Mouse (Mus musculus) kidney, postnatal 0 days (tissue): ENCODE results near the gene Cdc14a. TPM values are rescaled to one million over a fixed set of nuclear protein-coding genes. Genes with fewer than 3 reads are reported as not detected.

Experiments used
- ATAC-seq: fragments of 200-750 bp; cut with Nextera tagmentation; replicated peaks from 2 replicates; pipeline ENCODE4 v1.8.0; 2017; ENCODE audit warnings: low read depth, moderate number of reproducible peaks, moderate TSS enrichment, moderate library complexity; ENCODE audit not compliant: low FRiP score
- DNase-seq: peaks from one replicate; pipeline ENCODE4 v3.0.0-alpha.2; 2016; ENCODE audit warnings: low spot score
- H3K27ac ChIP-seq: fragments of 300-500 bp; sonication (generic); 2 replicates; pipeline ENCODE4 v1.5.1; 2014; ENCODE audit warnings: mild to moderate bottlenecking
- H3K27me3 ChIP-seq: fragments of 300-500 bp; sonication (generic); 2 replicates; pipeline ENCODE4 v1.6.1; 2014; ENCODE audit warnings: low read length, mixed read lengths; ENCODE audit not compliant: insufficient read depth
- H3K36me3 ChIP-seq: fragments of 300-500 bp; sonication (generic); 2 replicates; pipeline ENCODE4 v1.6.1; 2014; ENCODE audit warnings: low read length, mixed read lengths; ENCODE audit not compliant: insufficient read depth
- H3K4me1 ChIP-seq: fragments of 300-500 bp; sonication (generic); replicated peaks from 2 replicates; pipeline ENCODE4 v1.6.1; 2014; ENCODE audit warnings: antibody characterized with exemption, low read length, mixed read lengths; ENCODE audit not compliant: insufficient read depth
- H3K4me2 ChIP-seq: fragments of 300-500 bp; sonication (generic); 2 replicates; pipeline ENCODE4 v1.6.1; 2014; ENCODE audit warnings: mild to moderate bottlenecking, low read length, moderate library complexity, mixed read lengths
- H3K4me3 ChIP-seq: fragments of 300-500 bp; sonication (generic); replicated peaks from 2 replicates; pipeline ENCODE4 v1.5.1; 2014; ENCODE audit warnings: low read depth, low read length
- H3K9ac ChIP-seq: fragments of 300-500 bp; sonication (generic); 2 replicates; pipeline ENCODE4 v1.6.1; 2014; ENCODE audit warnings: low read depth, low read length
- H3K9me3 ChIP-seq: fragments of 300-500 bp; sonication (generic); replicated peaks from 2 replicates; pipeline ENCODE4 v1.6.1; 2016; ENCODE audit warnings: low read length, inconsistent platforms, mixed read lengths
- CTCF ChIP-seq: IDR thresholded peaks from 2 replicates; pipeline ENCODE4 v1.5.1; 2016; ENCODE audit warnings: antibody characterized with exemption, low read depth, mild to moderate bottlenecking, moderate library complexity
- WGBS: fragments of 180-500 bp; shearing (Covaris S2); extraction: QIAGEN DNeasy Blood & Tissue Kit; methylation state at CpG from one replicate; pipeline ENCODE4 v1.1.7; 2014; 5-methylcytosine and 5-hydroxymethylcytosine counted together
- polyA plus RNA-seq: library from polyadenylated mRNA; unstranded; fragments of >200 nt; fragmentation: Nextera tagmentation; extraction: Ambion mirVana; gene quantifications from 2 replicates; pipeline ENCODE4 v1.2.1, GENCODE M21; 2015

Gene Cdc14a
- polyA plus RNA-seq, 1 experiment from 2014 or later, result 12.9 TPM

DNA sequence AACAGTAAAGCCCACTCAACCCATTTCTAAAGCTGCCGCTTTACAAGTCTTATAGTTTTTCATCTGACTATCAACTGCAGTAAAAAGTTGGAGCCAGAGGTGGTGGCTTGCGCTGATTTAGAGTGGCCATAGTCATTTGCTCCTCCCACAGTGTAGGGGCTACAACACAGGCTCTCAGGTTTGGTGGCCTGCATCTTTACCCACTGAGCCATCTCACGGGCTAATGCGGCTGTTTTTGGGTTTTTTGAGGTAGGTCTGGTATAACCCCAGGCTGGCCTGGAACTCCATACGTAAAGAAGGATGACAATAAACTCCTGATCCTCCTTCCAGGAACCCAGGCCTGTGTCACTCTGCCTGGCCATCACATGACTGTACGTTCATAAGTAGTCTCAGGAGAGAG is 2.1 kb upstream of the Cdc14a start:
- 95% methylated on average over 6 of the region's 6 CpGs for WGBS
- Histone ChIP-seq H3K27ac (no peak overlapping the region), H3K9ac (no peak overlapping the region), H3K9me3 (no peaks in the 10 kb centered on the region), H3K4me3 (no peak overlapping the region), H3K4me1 (0 out of 2 replicates have a peak, but pooled peaks cover 6% of the 10 kb centered on the region), H3K27me3 (no peaks in the 10 kb centered on the region), H3K4me2 (no peak overlapping the region), H3K36me3 (no peaks in the 10 kb centered on the region)
- no peak for ATAC-seq
- TF ChIP-seq CTCF, result no peak
- DNase-seq, result no peak

DNA sequence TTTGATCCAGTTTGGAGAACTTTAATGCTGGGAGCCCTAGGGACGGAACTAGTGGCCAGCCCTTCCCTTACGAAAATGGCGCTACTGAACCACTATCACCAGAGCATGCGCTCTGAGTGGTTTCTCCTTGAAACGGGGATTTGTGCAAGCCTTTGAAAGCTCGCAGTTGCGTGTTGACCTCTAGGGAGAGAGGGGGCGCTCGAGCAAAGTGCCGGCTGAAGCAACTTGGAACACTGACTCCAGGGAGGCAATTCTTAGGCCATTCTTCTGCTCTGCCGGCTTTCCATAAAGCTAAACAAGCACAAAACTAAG is 1.1 kb upstream of the Cdc14a start:
- Histone ChIP-seq H3K36me3 (no peaks in the 10 kb centered on the region), H3K27me3 (no peaks in the 10 kb centered on the region), H3K4me1 (0 out of 2 replicates have a peak, but pooled peaks cover 6% of the 10 kb centered on the region), H3K4me2 (peak overlapping the region; percentile 97), H3K27ac (peak overlapping the region; percentile 93), H3K4me3 (peak overlapping the region; percentile 85), H3K9me3 (no peaks in the 10 kb centered on the region), H3K9ac (peak overlapping the region; percentile 80)
- ATAC-seq, result peak; percentile 67
- peak; percentile 79 for TF ChIP-seq CTCF
- WGBS, result under 1% methylated on average over 11 of the region's 11 CpGs
- peak; percentile 97 for DNase-seq

DNA sequence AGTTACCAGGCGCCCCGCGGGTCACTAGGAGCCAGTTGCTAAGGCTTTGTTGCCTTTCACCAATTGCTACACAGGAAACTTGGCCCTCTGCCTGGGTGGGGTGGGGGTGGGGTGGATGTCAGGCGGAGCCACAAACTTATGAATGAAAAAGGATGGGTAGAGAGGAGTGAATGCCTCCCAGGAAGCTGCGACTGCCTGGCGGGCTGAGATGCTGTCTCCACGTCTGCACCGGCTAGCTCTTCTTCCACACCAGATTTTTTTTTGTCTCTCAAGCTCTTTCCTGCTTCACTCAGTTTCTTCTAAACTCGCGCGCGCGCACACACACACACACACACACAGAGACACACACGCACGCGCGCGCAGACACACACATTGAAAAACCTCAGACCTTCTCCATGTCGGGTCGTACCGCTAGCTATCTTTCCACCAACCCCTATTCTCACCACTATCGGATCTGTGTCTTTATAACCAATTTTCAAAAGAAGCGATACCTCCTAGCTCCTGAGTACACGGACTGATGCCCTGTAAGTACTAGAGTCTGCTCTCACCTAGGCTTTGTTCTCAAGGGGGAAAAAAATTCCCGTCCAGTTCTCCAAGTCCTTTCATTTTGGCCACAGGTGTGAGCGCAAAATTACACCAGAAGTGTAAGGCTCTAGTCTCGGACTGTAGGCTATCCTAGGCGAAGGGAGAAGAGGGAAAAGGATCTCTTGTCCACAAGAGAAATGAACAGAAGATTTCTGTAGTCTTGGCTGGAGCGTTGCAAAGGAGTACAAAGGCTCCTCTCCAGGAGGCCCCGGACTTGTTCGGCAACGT is 534 bp upstream of the Cdc14a start:
- Histone ChIP-seq H3K36me3 (no peaks in the 10 kb centered on the region), H3K27ac (peak overlapping the region; percentile 93), H3K9me3 (no peaks in the 10 kb centered on the region), H3K4me2 (peak overlapping the region; percentile 97), H3K4me3 (peak overlapping the region; percentile 85), H3K27me3 (no peaks in the 10 kb centered on the region), H3K9ac (peak overlapping the region; percentile 80), H3K4me1 (peaks cover 6% of the 10 kb centered on the region; the same call in 1 of the 2 replicates)
- under 1% methylated on average over 32 of the region's 32 CpGs for WGBS
- no peak for TF ChIP-seq CTCF
- ATAC-seq (no peak), DNase-seq (no peak)

DNA sequence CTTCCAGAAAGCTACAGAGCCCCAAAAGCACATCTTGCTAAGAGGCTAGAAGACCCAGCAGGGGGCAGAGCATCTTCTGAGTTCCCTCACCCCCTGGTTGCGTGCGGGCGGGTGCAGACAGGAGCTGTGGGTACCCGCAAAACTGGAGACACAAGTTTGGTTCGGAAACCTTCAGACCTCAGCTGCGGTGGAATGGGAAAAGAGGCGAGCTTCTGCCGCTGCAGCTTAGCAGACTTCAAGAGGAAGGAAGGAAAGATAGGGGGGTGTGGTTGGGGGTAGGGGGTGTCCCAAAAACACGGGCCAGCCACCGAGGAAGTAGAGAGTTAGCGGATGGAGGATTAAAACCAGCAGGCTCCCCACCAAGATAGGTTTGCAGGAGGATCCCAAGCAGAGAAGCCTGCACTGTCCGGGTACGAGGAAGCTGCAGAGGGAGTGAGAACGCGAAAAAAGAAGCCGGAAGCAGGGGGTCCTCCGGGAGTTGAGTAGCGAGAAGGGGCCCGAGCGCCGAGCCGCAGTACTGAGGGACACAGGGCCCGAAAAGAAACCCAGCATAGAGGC is 958 bp downstream of the Cdc14a start:
- peak; percentile 7 for ATAC-seq
- Histone ChIP-seq H3K4me3 (peak overlapping the region; percentile 85), H3K9ac (peak overlapping the region; percentile 80), H3K27me3 (no peaks in the 10 kb centered on the region), H3K27ac (peak overlapping the region; percentile 93), H3K4me2 (peak overlapping the region; percentile 97), H3K4me1 (peaks cover 6% of the 10 kb centered on the region; the same call in 1 of the 2 replicates), H3K36me3 (0 out of 2 replicates have a peak, but pooled peaks cover 3% of the 10 kb centered on the region), H3K9me3 (no peaks in the 10 kb centered on the region)
- peak; percentile 67 for TF ChIP-seq CTCF
- 0% methylated on average over 23 of the region's 23 CpGs for WGBS
- peak; percentile 87 for DNase-seq

DNA sequence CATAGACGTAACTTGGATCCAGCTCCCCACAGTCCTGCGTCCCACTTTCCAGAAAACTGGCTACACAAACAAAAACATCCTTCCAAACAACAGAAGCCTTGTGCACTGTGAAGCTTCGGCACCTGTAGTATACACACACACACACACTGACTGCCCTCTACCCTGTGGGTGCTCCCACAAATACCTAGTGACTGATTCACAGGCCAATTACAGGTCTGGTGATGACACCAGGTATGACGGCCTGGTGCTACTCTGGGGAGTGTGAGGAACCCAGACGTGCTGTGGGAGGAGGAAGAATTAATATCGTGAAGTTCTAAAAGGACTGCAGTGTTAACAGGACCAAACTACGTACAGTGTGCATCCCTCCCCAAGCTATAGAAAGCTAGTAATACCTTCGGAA is 1.8 kb downstream of the Cdc14a start:
- DNase-seq (no peak), ATAC-seq (no peak)
- Histone ChIP-seq H3K4me2 (peak overlapping the region; percentile 97), H3K4me1 (peaks cover 6% of the 10 kb centered on the region; the same call in 1 of the 2 replicates), H3K9me3 (no peaks in the 10 kb centered on the region), H3K9ac (no peak overlapping the region), H3K27me3 (no peaks in the 10 kb centered on the region), H3K36me3 (0 out of 2 replicates have a peak, but pooled peaks cover 3% of the 10 kb centered on the region), H3K4me3 (peak overlapping the region; percentile 85), H3K27ac (no peak overlapping the region)
- 36% methylated on average over 8 of the region's 8 CpGs for WGBS
- no peak for TF ChIP-seq CTCF

DNA sequence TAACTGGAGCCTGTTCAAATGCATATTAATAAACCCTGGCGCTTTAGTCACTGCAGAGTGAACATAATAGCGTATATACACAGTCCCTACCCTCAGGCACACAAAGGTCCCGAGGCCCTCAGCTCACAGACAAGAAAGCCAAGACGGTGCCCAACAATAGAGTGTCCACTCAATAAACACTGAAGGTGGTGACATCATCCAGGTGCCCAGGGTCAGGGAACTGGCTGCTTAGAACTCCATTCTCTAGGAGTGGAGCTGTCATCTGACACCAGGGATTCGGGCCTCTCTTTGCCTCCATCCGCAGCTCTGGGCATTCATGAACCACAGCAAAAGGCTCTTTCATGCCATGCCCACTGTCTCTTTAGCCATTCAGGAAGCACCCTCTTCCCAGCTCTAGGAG is 2.7 kb downstream of the Cdc14a start:
- no peaks in the 10 kb centered on the region for H3K27me3 ChIP-seq
- DNase-seq (no peak), ATAC-seq (no peak)
- H3K9ac ChIP-seq, result no peak overlapping the region
- peaks cover 7% of the 10 kb centered on the region; the same call in 1 of the 2 replicates for H3K36me3 ChIP-seq
- no peak overlapping the region for H3K4me3 ChIP-seq
- H3K9me3 ChIP-seq, result no peaks in the 10 kb centered on the region
- no peak overlapping the region for H3K27ac ChIP-seq
- 42% methylated on average over 6 of the region's 6 CpGs for WGBS
- TF ChIP-seq CTCF, result no peak
- H3K4me2 ChIP-seq, result peak overlapping the region; percentile 97
- H3K4me1 ChIP-seq, result peaks cover 6% of the 10 kb centered on the region; the same call in 1 of the 2 replicates
